Mouse (Mus musculus): ENCODE data around the gene Susd4. TPM values are rescaled to one million over a fixed set of nuclear protein-coding genes. Genes with fewer than 3 reads are reported as not detected.

Susd4 gene
- polyA plus RNA-seq, 1 experiment from 2014 or later, result 11.7 TPM

DNA sequence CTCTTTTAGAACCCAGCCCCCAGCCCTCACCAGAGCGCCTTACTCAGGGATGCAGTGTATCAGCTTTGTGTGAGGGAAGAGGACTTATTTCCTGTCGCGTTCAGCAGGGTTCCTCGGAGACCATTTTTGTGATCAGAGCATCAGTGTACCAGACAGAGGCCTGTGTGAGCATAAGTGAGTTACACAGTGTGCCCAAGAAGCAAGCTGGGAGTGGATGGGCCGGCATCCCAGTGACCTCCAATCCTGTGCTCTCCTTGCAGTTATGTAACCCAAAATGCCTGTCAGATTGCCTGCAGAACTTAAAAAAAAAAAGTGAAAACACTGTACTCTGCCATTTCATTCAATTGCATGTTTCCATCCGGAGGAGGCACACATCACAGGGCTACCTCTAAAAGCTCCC, 76.4 kb downstream of the Susd4 start:
- Histone ChIP-seq H3K4me3 (no peak overlapping the region), H3K27ac (no peak overlapping the region), H3K36me3 (no peaks in the 10 kb centered on the region), H3K4me1 (peaks cover 19% of the 10 kb centered on the region), H3K27me3 (ENCODE audit: low read depth, poor library complexity, severe bottlenecking) (no peaks in the 10 kb centered on the region), H3K9me3 (replicated peaks) (no peaks in the 10 kb centered on the region)
- 57% methylated on average over 6 of the region's 6 CpGs for WGBS
- no peak for DNase-seq (ENCODE audit: low spot score)

DNA sequence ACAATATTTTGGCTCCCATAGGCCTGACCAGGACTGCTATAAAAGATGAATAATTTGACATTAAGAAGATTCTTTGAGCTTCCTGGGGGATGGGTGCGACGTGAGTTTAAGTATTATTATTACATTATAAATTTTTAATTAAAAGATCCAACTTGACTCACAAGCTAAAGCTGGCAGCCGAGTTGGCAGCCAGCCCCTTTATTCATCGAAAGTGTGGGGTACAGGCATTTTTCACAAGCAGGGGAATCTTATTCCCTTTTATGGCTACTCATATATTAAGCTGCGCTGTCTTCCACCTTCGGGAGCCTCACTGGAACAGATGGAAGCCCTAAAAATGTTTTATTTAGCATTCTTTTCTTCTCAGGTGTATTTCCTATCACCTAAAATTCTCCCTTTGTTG, 76.9 kb downstream of the Susd4 start:
- 90% methylated on average over 6 of the region's 6 CpGs for WGBS
- H3K4me1 ChIP-seq, result peaks cover 19% of the 10 kb centered on the region
- H3K36me3 ChIP-seq, result no peaks in the 10 kb centered on the region
- H3K27ac ChIP-seq, result no peak overlapping the region
- H3K9me3 ChIP-seq (replicated peaks), result no peaks in the 10 kb centered on the region
- no peak overlapping the region for H3K4me3 ChIP-seq
- no peaks in the 10 kb centered on the region for H3K27me3 ChIP-seq (ENCODE audit: low read depth, poor library complexity, severe bottlenecking)
- no peak for DNase-seq (ENCODE audit: low spot score)

DNA sequence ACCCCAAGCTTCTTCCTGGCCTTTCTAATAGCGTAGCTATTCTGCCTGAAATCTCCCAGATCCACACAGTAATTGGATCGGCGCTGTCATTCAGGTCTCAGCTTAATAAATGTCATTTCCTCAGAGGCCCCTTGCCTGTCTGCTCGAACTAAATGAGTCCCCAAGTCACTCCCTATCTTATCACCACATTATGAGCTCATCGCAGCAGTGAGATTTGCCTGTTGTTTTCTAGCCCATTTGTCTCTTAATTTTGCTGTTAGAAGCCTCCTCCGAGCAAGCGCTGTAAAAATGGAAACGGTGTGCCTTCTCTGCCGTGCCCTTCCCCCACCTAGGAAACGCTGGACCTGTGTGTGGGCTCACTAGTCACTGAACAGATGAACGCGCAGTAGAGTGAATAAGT, 85.9 kb downstream of the Susd4 start:
- H3K4me1 ChIP-seq, result peaks cover 12% of the 10 kb centered on the region
- no peaks in the 10 kb centered on the region for H3K36me3 ChIP-seq
- H3K27me3 ChIP-seq (ENCODE audit: low read depth, poor library complexity, severe bottlenecking), result no peaks in the 10 kb centered on the region
- no peak overlapping the region for H3K27ac ChIP-seq
- no peak for DNase-seq (ENCODE audit: low spot score)
- H3K9me3 ChIP-seq (replicated peaks), result no peaks in the 10 kb centered on the region
- no peak overlapping the region for H3K4me3 ChIP-seq
- 63% methylated on average over 12 of the region's 12 CpGs for WGBS

DNA sequence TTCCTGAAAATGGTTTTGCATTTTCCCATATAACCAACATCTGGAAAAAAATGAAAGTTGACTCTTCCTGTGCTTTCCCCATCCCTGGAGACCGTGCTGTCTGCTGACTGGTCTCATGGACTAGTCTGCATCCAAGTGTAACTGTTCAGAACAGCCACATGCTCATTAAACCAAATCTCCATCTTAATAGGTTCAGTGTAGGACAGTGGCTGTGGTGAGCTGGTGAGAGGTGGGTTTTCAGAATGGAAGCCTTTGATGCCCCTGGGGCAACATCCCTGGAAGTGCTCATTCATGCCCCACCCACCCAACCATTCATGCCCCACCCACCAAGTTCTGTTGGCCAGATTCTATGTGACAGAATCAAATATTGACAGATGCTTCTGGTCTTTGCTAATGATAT, 86.4 kb downstream of the Susd4 start:
- peaks cover 12% of the 10 kb centered on the region for H3K4me1 ChIP-seq
- no peaks in the 10 kb centered on the region for H3K9me3 ChIP-seq (replicated peaks)
- no peak overlapping the region for H3K27ac ChIP-seq
- H3K36me3 ChIP-seq, result no peaks in the 10 kb centered on the region
- no peaks in the 10 kb centered on the region for H3K27me3 ChIP-seq (ENCODE audit: low read depth, poor library complexity, severe bottlenecking)
- H3K4me3 ChIP-seq, result no peak overlapping the region
- no peak for DNase-seq (ENCODE audit: low spot score)
- 83% methylated on average over 1 of the region's 1 CpGs for WGBS

DNA sequence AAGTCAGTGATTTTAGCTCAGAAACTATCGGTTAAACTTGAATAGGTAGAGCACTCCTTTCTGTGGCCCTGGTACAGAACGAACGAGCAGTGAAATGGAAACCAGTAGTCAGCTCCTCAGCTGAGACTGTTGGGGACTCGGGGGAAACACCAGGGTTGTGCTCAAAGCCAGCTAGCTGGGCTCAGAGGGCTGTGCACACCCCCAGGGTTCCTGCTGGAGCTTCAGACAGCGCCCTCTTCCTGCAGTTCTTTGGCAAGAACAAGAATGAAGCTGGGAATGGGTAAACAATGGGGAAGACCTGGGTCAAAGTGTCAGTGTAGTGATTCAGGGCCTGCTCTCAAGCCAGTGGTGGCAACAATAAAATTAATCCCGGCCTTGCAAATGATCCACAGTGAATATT, 88.5 kb downstream of the Susd4 start:
- Histone ChIP-seq H3K27ac (0 out of 2 replicates have a peak overlapping the region, but pooled peaks have one; percentile 27), H3K9me3 (replicated peaks) (no peaks in the 10 kb centered on the region), H3K27me3 (ENCODE audit: low read depth, poor library complexity, severe bottlenecking) (no peaks in the 10 kb centered on the region), H3K36me3 (no peaks in the 10 kb centered on the region), H3K4me3 (no peak overlapping the region), H3K4me1 (peaks cover 23% of the 10 kb centered on the region)
- 56% methylated on average over 6 of the region's 6 CpGs for WGBS
- no peak for DNase-seq (ENCODE audit: low spot score)

DNA sequence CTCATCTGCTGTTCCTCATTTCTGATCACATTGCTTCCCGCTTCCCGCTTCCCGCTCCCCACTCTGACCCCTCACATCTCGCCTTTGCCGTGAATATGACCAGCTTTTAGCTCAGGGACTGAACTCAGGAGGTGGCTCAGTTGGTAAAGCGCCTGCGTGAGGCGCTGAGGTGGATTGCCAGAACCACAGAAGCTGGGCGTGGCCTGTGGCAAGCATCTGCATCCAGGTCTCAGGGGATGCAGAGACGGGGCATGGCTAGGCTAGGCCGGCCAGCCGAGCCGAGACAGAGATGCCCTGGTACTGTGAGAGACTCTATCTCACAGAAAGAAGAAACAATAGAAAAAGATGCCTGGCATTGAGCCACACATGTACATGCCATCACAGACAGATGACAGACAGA, 93.0 kb downstream of the Susd4 start:
- Histone ChIP-seq H3K36me3 (no peaks in the 10 kb centered on the region), H3K9me3 (replicated peaks) (no peaks in the 10 kb centered on the region), H3K4me3 (no peak overlapping the region), H3K4me1 (peaks cover 22% of the 10 kb centered on the region), H3K27me3 (ENCODE audit: low read depth, poor library complexity, severe bottlenecking) (no peaks in the 10 kb centered on the region), H3K27ac (0 out of 2 replicates have a peak overlapping the region, but pooled peaks have one; percentile 15)
- 77% methylated on average over 13 of the region's 13 CpGs for WGBS
- DNase-seq (ENCODE audit: low spot score), result no peak

DNA sequence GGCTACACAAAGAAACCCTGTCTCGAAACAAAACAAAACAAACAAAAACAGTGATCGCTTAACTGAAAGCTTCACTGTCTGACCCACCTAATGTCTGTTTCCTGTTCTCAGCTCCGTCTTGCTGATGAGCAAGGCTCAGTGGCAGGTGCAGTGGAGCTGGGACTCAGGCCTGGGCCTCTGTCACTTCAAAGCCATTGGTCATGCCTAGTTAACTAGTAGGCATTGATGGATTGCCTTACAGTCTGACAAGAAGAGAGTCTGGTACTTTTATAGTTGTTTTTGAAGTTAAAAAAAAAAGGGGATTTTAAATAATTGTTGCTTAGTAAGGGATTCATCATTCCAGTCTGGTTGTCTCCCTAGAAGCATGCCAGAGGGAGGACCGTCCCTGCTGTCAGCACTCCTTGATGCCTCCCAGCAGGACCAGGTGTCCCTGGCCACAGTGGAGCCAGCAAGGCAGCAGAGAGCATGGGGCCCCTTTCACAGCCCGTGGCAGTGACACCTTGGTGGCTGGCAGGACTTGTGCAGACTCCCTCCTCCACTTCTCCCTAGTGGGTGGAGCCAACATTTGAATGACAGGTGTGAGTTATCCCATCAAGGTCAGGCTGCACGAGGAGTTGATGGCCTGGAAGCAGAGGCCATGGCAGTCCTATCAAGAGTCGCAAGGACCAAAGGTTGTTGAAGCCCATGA, 98.2 kb downstream of the Susd4 start:
- no peaks in the 10 kb centered on the region for H3K27me3 ChIP-seq (ENCODE audit: low read depth, poor library complexity, severe bottlenecking)
- H3K27ac ChIP-seq, result no peak overlapping the region

DNA sequence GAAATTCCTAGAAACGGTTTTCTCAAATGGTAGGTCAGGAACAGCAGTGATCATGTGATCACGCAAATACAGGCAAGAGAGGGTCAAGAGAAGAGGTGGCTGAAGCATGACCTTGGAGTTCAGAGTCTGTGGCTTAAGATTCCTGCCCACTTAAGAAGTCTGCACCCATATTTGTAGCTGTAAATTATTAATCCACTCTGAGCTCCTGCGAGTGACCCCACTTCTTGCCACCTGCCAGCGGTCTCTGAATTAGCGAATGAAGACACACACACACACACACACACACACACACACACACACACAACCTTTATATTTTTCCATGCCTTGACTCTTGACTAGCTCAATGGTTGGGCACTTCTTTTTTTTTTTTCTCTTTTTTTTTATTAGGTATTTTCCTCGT, 99.7 kb downstream of the Susd4 start:
- Histone ChIP-seq H3K9me3 (replicated peaks) (no peaks in the 10 kb centered on the region), H3K4me3 (no peak overlapping the region), H3K27ac (no peak overlapping the region), H3K27me3 (ENCODE audit: low read depth, poor library complexity, severe bottlenecking) (no peaks in the 10 kb centered on the region), H3K4me1 (peaks cover 18% of the 10 kb centered on the region), H3K36me3 (no peaks in the 10 kb centered on the region)
- no peak for DNase-seq (ENCODE audit: low spot score)
- WGBS, result 92% methylated on average over 6 of the region's 6 CpGs

More for the DNA sequence above, 98.2 kb downstream of the Susd4 start:
- peaks cover 17% of the 10 kb centered on the region; the same call in 1 of the 2 replicates for H3K4me1 ChIP-seq
- no peak for DNase-seq (ENCODE audit: low spot score)
- H3K9me3 ChIP-seq (replicated peaks), result no peaks in the 10 kb centered on the region
- no peaks in the 10 kb centered on the region for H3K36me3 ChIP-seq
- H3K4me3 ChIP-seq, result no peak overlapping the region
- WGBS, result 32% methylated on average over 7 of the region's 7 CpGs

DNA sequence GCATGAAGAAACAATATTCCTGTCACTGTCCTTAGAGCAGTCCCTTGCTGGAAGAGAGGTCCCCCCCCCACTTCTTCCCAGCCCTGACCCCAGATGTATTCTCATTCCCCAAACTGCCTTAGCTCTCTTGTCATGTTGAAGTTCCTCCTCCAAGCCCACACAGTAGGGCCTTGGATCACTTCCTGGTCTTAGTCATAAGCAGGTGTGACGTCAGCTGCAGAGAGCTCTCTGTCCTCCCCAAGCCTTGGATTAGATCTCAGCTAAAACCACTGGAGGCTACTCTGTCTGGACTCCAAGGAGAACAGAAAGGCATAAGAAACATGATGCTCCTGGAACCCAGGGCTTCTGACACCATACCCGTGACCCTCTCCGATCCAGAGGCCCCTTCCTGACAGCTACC, 104.2 kb downstream of the Susd4 start:
- Histone ChIP-seq H3K9me3 (replicated peaks) (no peaks in the 10 kb centered on the region; the same call in 1 of the 2 replicates), H3K4me1 (peaks cover 15% of the 10 kb centered on the region), H3K36me3 (peaks cover 9% of the 10 kb centered on the region; the same call in 1 of the 2 replicates), H3K4me3 (no peak overlapping the region), H3K27ac (no peak overlapping the region), H3K27me3 (ENCODE audit: low read depth, poor library complexity, severe bottlenecking) (no peaks in the 10 kb centered on the region)
- no peak for DNase-seq (ENCODE audit: low spot score)
- WGBS, result 99% methylated on average over 3 of the region's 3 CpGs

DNA sequence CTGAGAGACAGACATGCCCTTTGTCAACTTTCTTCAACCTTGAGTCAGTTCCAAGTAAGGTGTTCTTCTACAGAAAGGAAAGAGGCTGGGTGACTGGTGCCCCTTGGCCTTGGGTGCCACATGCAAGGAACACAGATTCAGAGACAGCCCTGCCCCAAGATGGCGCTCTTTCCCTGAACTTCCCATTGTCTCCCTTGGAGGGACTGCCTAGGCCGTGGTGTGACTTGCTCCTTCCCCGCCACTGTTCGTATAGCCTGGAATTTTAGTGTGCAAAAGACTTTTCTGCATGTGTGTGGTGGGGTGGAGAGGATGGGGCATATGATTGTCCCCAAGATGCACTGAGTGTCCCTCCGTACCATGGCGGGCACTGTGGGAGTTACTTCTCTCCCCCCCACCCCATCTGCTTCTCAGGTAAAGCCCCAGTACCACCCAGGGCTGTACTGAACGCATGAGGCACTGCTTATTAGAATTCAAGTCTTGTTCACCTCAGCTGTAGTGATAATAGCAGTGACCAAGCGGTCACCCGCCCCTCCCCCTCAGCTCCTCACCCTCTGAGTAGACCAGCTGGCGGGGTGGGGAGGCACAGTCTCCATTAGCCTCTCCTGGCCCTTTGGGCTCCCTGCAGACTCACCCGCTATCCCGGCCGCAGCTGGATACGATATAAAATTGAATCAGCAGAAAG, 104.9 kb downstream of the Susd4 start:
- no peaks in the 10 kb centered on the region for H3K27me3 ChIP-seq (ENCODE audit: low read depth, poor library complexity, severe bottlenecking)
- no peak overlapping the region for H3K4me3 ChIP-seq
- peaks cover 16% of the 10 kb centered on the region for H3K4me1 ChIP-seq
- peak overlapping the region; percentile 54 for H3K27ac ChIP-seq
- no peaks in the 10 kb centered on the region; the same call in 1 of the 2 replicates for H3K9me3 ChIP-seq (replicated peaks)
- no peak for DNase-seq (ENCODE audit: low spot score)
- peaks cover 9% of the 10 kb centered on the region; the same call in 1 of the 2 replicates for H3K36me3 ChIP-seq
- WGBS, result 75% methylated on average over 14 of the region's 14 CpGs

DNA sequence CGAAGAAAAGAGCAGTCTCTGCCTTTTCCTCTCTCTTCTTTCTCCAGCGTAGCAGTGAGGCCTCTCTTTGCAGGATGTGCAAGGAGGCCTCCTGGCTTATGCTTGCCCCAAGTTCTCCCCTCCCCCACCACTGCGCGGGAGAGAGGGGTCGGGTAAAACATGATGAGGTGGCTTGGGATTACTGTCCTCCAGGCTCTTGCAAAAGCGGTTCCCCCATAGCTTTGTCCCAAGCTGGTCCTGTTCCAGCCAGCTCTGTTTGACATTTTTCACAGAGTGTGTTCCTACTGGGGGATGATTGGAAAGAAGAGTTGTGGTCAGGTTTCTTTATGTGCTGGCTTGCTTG, 105.4 kb downstream of the Susd4 start:
- H3K27me3 ChIP-seq (ENCODE audit: low read depth, poor library complexity, severe bottlenecking), result no peaks in the 10 kb centered on the region
- DNase-seq (ENCODE audit: low spot score), result no peak
- no peaks in the 10 kb centered on the region; the same call in 1 of the 2 replicates for H3K9me3 ChIP-seq (replicated peaks)
- peak overlapping the region; percentile 54 for H3K27ac ChIP-seq
- no peak overlapping the region for H3K4me3 ChIP-seq
- peaks cover 19% of the 10 kb centered on the region for H3K4me1 ChIP-seq
- WGBS, result 62% methylated on average over 6 of the region's 6 CpGs
- H3K36me3 ChIP-seq, result peaks cover 9% of the 10 kb centered on the region; the same call in 1 of the 2 replicates

DNA sequence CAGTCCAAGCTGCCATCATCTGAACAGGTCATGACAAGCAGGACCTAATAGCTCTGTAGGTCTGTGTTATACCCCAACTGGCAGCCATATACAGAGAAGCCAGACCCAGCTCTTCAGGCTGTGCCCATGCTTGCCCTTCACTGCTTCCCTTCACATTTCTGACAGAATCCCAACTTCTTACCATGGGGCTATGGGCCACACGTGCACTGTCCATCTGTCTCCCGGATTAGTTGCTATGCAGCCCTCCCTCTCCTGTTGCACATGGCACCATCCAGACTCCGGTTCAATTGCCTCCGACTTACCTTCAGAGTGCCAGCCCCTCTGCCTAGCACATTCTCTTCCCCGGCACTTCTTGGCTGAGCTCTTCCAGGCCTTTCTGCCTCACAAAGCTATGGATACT, 114.5 kb downstream of the Susd4 start:
- Histone ChIP-seq H3K27ac (no peak overlapping the region), H3K4me1 (peaks cover 7% of the 10 kb centered on the region; the same call in 1 of the 2 replicates), H3K9me3 (replicated peaks) (no peaks in the 10 kb centered on the region), H3K36me3 (no peaks in the 10 kb centered on the region), H3K27me3 (ENCODE audit: low read depth, poor library complexity, severe bottlenecking) (no peaks in the 10 kb centered on the region), H3K4me3 (no peak overlapping the region)
- DNase-seq (ENCODE audit: low spot score), result no peak
- 94% methylated on average over 5 of the region's 5 CpGs for WGBS

DNA sequence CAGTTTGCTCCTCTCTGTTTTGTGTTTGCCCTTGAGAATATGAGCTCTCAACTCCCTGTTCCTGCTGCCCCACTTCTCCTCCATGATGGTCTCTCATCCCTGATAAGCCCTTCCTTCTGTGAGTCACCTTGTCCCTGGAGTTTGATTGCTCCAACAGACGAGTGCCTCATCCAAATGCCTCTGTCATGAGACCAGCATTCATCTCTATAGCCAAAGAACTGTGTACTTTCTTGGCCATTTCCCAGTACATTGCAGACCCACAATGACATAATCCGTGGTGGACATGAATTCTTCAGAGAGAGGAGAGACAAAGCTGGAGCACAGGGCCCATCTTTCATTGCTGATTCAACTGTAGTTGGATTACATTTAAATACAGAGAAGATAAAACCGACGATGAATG, 115.1 kb downstream of the Susd4 start:
- no peaks in the 10 kb centered on the region for H3K27me3 ChIP-seq (ENCODE audit: low read depth, poor library complexity, severe bottlenecking)
- no peak overlapping the region for H3K27ac ChIP-seq
- no peaks in the 10 kb centered on the region for H3K9me3 ChIP-seq (replicated peaks)
- H3K4me1 ChIP-seq, result peaks cover 5% of the 10 kb centered on the region; the same call in 1 of the 2 replicates
- H3K4me3 ChIP-seq, result no peak overlapping the region
- 85% methylated on average over 4 of the region's 4 CpGs for WGBS
- DNase-seq (ENCODE audit: low spot score), result no peak
- no peaks in the 10 kb centered on the region for H3K36me3 ChIP-seq
